Mouse (Mus musculus) activated CD4-positive, CD25-positive, alpha-beta regulatory T cell, adult 4 months (primary cell): ENCODE measurements around the gene Tmem238l. TPM values are rescaled to one million over a fixed set of nuclear protein-coding genes. Genes with fewer than 3 reads are reported as not detected.

Source experiments
- ATAC-seq: one replicate; pipeline ENCODE4 v1.8.0; 2017
- polyA plus RNA-seq, 2 experiments: library from polyadenylated mRNA; unstranded; fragments of 100-300 nt; shearing (Covaris generic); gene quantifications; one replicate each; pipeline ENCODE4 v1.2.1; 2017

Tmem238l gene
- not detected for polyA plus RNA-seq

DNA sequence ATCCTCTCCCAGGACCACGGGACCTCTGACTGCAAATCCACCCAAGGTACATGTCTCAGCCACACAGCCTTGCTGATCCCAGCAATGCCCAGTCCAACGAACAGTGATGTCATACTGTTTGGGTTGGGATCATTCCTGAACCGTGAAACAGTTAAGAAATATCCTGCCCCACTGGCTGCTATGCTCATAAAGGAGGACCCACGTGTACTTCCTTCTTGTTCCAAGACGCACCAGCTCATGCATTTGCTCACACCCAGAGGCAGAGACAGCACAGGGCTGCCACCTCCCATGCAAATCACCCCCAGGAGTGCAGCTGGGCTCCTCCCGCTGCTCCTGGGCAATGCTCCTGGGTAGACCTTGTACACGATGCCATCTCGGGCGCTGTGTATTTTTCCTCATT, at the start of gene Tmem238l:
Tmem238l (plus strand) TSS at position 336 of the 400 bp plus-strand sequence.
- no peak for ATAC-seq

DNA sequence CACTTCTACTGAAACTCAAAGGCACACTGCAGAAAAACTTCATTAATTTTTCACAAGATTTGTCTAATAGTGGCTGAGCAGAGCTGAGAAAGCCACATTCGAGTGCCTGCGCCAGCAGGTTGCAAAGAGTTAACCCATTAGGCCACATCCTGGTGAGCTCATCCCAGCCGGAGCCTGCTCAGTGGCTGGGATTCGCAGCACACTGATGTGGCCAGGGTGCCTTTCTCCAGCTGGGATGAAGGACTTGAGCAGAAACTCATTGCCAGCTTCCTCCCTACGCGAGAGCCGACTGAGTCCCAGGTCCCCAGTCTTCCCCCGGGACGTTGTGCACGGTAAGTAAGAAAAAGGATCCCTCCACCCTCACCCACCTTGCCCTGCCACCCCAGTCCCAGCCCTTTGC, 44.6 kb upstream of the Tmem238l start, which contains the start of gene Pirt:
Pirt (plus strand) TSS at position 171 of the 400 bp plus-strand sequence.
- ATAC-seq: no peak

- no peak for ATAC-seq
Observed at GRCm38 (mm10) chr11:66912531-66913458, 43.6 kb upstream of the Tmem238l start.

DNA sequence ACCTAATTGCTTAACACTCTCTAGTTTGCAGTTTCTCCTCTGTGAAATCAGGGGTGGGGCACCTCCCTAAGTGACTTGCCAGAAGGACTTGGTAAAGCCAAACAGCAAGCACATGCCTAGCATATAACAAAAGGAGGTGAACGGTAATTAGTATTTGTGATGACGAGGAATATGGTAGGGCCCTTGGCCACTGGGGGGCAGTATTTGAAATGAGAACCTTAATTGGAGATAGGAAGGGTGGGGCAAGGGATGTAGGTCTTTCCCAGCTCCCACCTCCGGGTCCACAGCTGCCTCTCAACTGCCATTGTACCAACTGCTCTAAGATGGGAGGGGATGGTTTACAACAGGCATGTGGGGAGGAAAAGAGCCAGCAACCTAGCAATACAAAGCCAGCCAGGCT, 42.2 kb upstream of the Tmem238l start:
- ATAC-seq: no peak

DNA sequence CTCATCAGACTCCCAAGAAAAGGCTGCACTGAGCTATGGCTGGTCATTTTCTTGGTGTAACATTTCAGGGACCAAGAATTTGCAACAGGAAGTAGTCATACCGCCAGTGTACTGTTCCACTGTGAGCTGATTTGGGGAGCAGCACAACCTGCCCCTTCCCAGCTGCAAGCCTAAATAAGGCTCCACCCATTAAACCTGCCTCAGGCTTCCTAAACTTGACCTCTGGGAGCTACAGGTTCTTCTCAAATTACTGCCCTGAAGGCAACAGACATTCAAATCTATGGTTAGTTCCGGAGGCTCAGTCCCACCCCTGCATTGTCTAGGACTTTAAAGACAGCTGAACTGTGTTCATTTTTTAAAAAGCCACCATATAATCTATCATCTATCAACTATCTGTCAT, 36.4 kb upstream of the Tmem238l start:
- ATAC-seq: no peak

DNA sequence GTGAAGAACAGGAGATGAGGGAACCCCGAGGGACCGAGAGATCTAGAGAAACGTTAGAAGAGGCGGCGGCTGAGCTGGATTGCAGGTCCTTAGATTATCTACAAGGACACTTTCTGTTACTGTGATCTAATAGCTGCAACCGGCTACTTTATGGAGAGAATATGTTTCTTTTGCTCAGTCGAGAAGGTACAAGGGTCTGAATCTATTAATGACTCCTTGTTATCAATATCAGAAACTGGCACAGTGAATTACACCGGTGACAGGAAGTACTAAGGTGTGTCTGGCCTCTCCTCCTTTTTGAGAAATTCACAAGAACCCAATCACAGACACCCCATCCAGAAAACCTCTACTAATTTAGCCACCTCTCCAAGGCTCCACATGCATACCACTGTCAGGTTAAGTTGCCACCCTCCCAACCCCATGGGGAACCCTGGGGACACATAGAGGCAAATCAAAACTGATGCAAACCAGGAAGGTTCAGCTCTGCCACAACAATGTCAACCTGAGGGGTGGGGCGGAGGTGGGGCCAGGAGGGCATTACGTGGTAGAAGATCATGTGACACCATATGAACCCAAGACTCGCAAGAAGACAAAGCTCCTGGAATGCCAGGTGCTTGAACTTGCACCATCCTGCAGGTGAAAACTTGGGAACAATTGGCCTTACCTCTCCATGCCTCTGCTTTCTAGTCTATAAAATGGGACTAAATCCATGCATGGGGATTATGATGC, 32.2 kb upstream of the Tmem238l start:
- no peak for ATAC-seq

DNA sequence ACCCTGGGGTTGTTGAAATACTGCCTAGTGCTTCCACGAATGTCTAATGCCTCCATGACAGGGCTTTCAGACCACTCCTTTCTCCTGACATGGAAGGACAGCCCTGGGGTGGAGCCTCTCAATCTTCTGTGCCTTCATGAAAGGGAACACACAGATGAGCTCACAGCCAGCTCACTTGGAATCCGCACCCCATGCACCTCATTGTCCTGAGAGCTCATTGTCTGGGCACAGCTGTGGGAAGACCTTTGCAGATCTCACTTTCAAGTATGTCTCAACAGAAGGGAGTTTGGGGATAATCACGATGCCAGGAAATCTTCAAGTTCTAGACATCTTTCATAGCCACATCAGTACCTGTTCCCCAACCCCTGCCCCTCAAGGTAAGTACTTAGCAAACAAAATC, 28.1 kb upstream of the Tmem238l start:
- no peak for ATAC-seq

DNA sequence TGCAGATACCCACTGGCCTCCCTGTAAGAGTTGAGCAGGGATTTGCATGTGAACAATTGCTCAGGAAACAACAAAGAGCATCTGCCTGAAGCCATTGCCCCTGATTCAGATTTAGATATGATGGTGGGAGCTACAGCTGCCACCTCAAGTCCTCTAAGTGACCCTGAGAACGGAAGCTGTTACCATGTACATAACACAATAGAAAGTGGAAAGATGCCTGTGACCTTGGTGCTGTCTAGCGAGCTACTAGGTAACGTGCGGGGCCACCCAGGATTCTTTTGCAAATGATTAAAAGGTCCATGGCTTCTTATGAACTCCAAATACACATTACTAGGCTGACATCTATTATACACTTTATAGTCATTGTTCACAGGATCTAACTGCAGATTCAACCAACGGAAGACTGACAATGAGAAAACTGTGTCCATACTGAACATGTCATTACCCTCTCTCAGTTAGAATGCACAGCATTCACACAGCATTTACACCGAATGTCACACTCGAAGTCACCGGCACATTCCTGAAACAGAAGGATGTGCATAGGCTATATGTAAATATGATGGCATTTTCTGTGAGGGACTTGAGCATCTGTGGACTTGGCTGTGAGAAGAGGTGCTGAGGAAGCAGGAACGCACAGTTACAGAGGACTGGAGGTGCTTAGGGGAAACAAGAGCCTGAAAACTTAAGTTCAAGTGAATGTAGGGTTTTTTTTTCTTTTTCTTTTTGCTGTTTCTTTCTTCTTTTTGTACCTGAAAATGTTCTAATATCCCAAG, 23.4 kb upstream of the Tmem238l start:
- ATAC-seq: no peak

- ATAC-seq: no peak
Observed at GRCm38 (mm10) chr11:66934428-66935173, 21.8 kb upstream of the Tmem238l start.

DNA sequence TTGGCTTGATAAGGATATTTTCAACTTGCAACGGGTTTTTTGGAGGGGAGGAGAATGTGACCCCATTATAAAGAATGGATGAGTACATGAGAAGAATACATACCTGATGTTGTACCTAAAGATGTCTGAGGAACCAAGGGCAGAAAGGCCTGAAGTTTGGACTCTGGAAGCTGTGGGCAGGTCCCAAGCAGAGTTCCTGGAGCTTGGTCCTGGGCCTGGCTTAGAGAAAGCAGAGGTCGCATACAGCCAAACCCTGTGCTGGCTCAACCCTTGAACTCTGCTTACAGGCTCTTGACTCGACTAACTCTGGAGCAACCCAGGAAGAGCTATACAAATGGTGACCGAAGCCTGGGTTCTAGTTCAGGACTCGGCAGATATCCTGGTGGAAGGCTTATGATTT, 14.4 kb upstream of the Tmem238l start:
- no peak for ATAC-seq

GRCm38 (mm10) chr11:66945224-66945767, 11.1 kb upstream of the Tmem238l start:
- ATAC-seq: no peak

DNA sequence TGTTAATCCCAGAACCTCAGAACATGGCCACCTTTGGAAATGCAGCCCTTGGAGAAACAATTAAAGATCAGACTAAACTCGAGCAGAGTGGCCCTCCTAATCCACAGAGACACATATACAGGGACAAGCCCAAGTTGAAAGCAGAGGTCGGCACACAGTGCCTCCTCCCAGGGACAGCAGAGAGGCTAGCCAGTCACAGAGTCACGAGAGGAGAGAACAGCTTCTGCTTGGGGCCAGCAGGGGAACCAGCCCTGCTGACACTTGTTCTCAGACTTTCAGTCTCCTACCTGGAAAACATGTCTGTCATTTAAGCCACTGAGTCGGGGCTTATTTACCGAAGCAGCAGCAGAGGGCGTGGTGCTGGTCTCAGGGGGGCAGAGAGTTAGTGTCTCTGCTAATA, 9.9 kb upstream of the Tmem238l start:
- no peak for ATAC-seq

DNA sequence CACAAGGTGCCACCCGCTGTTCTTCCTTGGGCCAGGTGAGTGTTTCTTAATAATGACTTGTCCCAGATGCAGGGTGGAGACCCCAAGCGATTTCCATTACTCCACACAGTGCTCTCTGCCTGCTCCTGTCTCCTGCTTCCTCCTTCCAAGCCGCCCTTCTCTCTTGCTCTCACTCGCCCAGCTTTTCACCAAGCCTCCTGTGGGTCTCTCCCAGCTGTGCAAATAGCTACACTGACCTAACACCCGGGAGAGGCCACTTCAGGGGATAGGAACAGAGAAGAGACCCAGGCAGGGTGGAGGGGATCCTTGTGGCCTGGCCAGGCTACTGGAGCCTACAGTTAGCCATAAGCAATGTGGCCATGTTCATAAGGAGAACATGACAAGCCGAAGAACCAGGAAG, 9.5 kb upstream of the Tmem238l start:
- no peak for ATAC-seq

- ATAC-seq: no peak
Observed at GRCm38 (mm10) chr11:66960797-66961196, 4.4 kb downstream of the Tmem238l start.

GRCm38 (mm10) chr11:66961447-66962176, 5.2 kb downstream of the Tmem238l start:
- ATAC-seq: no peak

DNA sequence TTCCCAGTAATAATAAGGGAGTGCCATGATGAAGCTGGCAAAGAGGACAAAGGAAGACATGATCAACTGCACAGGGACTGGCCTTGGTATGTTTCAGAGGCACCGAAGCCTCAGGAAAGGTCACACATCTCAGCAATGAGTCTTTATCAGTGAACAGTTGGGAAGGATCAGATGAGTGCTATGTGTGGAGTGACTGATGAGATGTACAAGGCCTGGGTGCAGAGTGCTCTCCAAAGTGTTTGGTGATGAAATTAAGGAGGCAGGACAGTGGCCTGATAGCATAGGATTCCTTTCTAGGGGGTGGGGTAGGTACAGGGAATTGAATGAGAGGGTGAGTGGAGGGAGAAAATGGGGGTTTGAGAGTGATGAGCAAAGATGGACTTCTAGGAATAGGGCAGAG, 7.0 kb downstream of the Tmem238l start:
- ATAC-seq: no peak

- no peak for ATAC-seq
Observed at GRCm38 (mm10) chr11:66966500-66967116, 10.2 kb downstream of the Tmem238l start.

DNA sequence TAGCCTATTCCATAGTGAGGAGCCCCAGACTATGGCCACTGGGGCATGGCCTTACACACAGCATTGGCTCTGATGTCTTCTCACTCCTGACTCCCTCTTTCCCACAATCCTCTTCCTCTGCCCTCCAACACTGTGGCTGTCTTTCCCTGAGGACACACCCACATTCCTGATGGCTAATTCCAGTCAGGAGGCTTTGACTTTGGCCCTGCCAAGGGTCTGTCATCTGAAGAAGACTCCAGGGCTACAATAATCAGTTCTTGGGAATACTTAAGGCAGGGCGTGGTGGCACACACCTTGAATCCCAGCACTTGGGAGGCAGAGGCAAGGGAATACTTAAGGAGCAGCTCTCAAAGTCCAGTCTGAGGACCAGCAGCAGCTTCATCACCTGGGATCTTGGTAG, 12.1 kb downstream of the Tmem238l start:
- no peak for ATAC-seq

- ATAC-seq: no peak
Observed at GRCm38 (mm10) chr11:66973507-66973906, 17.1 kb downstream of the Tmem238l start.

GRCm38 (mm10) chr11:66975606-66976330, 19.3 kb downstream of the Tmem238l start:
- no peak for ATAC-seq
